Mouse (Mus musculus): ENCODE results near the gene Dohh. TPM values are rescaled to one million over a fixed set of nuclear protein-coding genes. Genes with fewer than 3 reads are reported as not detected.

The Dohh gene
- polyA plus RNA-seq, 1 experiment: 52.9 TPM

DNA sequence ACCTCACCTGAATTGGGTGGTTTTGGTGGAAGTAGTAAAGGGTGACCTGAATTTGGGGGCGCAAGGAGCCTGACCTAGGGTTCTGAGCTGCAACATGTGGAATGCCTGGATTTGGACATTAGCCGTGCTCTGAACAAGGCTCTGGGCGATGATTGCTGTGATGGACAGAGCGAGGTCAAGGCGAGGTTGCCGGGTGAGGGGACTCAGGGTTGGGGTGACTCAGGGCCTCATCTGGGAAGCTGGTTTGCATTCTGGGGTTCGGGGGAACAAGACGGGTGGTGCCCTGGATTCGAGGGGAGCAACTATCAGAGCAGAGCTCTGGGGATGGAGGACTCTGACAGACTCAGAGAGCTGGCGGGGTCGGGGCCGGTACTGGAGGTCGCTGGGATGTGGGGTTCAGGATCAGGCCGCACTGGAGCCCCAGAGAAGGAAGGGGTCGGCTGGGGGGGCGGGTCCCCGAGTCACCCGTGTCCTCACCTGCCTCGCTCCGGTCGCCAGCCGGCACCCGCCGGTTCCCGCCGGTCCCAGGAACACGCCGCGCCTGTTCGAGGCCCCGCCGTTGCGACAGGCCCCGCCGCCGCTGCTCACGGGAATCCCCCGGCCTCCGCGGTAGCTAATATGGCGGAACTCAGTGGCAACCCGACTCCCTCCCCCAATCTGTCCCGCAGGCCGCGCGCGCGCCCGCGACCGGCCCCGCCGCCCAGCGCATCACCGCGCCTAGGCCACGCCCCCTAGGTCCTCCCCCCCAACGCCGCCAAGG, 6.3 kb upstream of the Dohh start, which contains the start of gene Fzr1:
Fzr1 (minus strand) TSS at position 724 of the 760 bp plus-strand sequence.
- H3K4me3 ChIP-seq (ENCODE audit: low read depth, low read length): peak within 1 kb of the TSS; percentile 97
- peak within 1 kb of the TSS; percentile 93 for H3K9ac ChIP-seq (ENCODE audit: low read depth, poor library complexity, severe bottlenecking)
- H3K27me3 ChIP-seq (ENCODE audit: control insufficient read depth, insufficient read depth, low read length, poor library complexity, severe bottlenecking): no peaks in the 10 kb centered on the region
- H3K4me1 ChIP-seq (ENCODE audit: control insufficient read depth, insufficient read depth, low read length): no peaks in the 10 kb centered on the region
- H3K36me3 ChIP-seq (ENCODE audit: control insufficient read depth, insufficient read depth, low read length, poor library complexity, severe bottlenecking): no peaks in the 10 kb centered on the region
- no peaks in the 10 kb centered on the region for H3K9me3 ChIP-seq (replicated peaks; ENCODE audit: control insufficient read depth, insufficient read depth, low read length, poor library complexity, severe bottlenecking)
- TF ChIP-seq CTCF (IDR thresholded peaks at IDR 0.05; ENCODE audit: low read depth, low read length) (no peak), EP300 (IDR thresholded peaks at IDR 0.05; ENCODE audit: insufficient read depth, low read depth, low read length) (no peak), POLR2A (IDR thresholded peaks at IDR 0.05; ENCODE audit: insufficient read depth, low read length) (no peak)
- peak within 1 kb of the TSS; percentile 58 for H3K27ac ChIP-seq (ENCODE audit: insufficient read depth, low read length)

- H3K9ac ChIP-seq (ENCODE audit: low read depth, poor library complexity, severe bottlenecking): peak overlapping the region; percentile 74
- TF ChIP-seq POLR2A (IDR thresholded peaks at IDR 0.05; ENCODE audit: insufficient read depth, low read length) (no peak), EP300 (IDR thresholded peaks at IDR 0.05; ENCODE audit: insufficient read depth, low read depth, low read length) (no peak), CTCF (IDR thresholded peaks at IDR 0.05; ENCODE audit: low read depth, low read length) (no peak)
- no peaks in the 10 kb centered on the region for H3K36me3 ChIP-seq (ENCODE audit: control insufficient read depth, insufficient read depth, low read length, poor library complexity, severe bottlenecking)
- H3K9me3 ChIP-seq (replicated peaks; ENCODE audit: control insufficient read depth, insufficient read depth, low read length, poor library complexity, severe bottlenecking): no peaks in the 10 kb centered on the region
- peak overlapping the region; percentile 58 for H3K27ac ChIP-seq (ENCODE audit: insufficient read depth, low read length)
- H3K4me1 ChIP-seq (ENCODE audit: control insufficient read depth, insufficient read depth, low read length): no peaks in the 10 kb centered on the region
- peak overlapping the region; percentile 97 for H3K4me3 ChIP-seq (ENCODE audit: low read depth, low read length)
- no peaks in the 10 kb centered on the region for H3K27me3 ChIP-seq (ENCODE audit: control insufficient read depth, insufficient read depth, low read length, poor library complexity, severe bottlenecking)
Measured at GRCm38 (mm10) chr10:81378553-81379182, 5.6 kb upstream of the Dohh start.

GRCm38 (mm10) chr10:81379183-81379553, 5.1 kb upstream of the Dohh start:
- H3K27me3 ChIP-seq (ENCODE audit: control insufficient read depth, insufficient read depth, low read length, poor library complexity, severe bottlenecking): no peaks in the 10 kb centered on the region
- peak overlapping the region; percentile 74 for H3K9ac ChIP-seq (ENCODE audit: low read depth, poor library complexity, severe bottlenecking)
- peak overlapping the region; percentile 81 for H3K4me3 ChIP-seq (ENCODE audit: low read depth, low read length)
- H3K4me1 ChIP-seq (ENCODE audit: control insufficient read depth, insufficient read depth, low read length): no peaks in the 10 kb centered on the region
- peak overlapping the region; percentile 58 for H3K27ac ChIP-seq (ENCODE audit: insufficient read depth, low read length)
- H3K9me3 ChIP-seq (replicated peaks; ENCODE audit: control insufficient read depth, insufficient read depth, low read length, poor library complexity, severe bottlenecking): no peaks in the 10 kb centered on the region
- H3K36me3 ChIP-seq (ENCODE audit: control insufficient read depth, insufficient read depth, low read length, poor library complexity, severe bottlenecking): no peaks in the 10 kb centered on the region
- TF ChIP-seq EP300 (IDR thresholded peaks at IDR 0.05; ENCODE audit: insufficient read depth, low read depth, low read length) (no peak), POLR2A (IDR thresholded peaks at IDR 0.05; ENCODE audit: insufficient read depth, low read length) (no peak), CTCF (IDR thresholded peaks at IDR 0.05; ENCODE audit: low read depth, low read length) (no peak)

- no peak overlapping the region for H3K27ac ChIP-seq (ENCODE audit: insufficient read depth, low read length)
- TF ChIP-seq CTCF (IDR thresholded peaks at IDR 0.05; ENCODE audit: low read depth, low read length) (no peak), EP300 (IDR thresholded peaks at IDR 0.05; ENCODE audit: insufficient read depth, low read depth, low read length) (no peak), POLR2A (IDR thresholded peaks at IDR 0.05; ENCODE audit: insufficient read depth, low read length) (no peak)
- H3K4me3 ChIP-seq (ENCODE audit: low read depth, low read length): no peak overlapping the region
Measured at GRCm38 (mm10) chr10:81379809-81380378, 4.3 kb upstream of the Dohh start.

GRCm38 (mm10) chr10:81382039-81382438, 2.2 kb upstream of the Dohh start:
- Histone ChIP-seq H3K9ac (ENCODE audit: low read depth, poor library complexity, severe bottlenecking) (no peak overlapping the region), H3K4me3 (ENCODE audit: low read depth, low read length) (no peak overlapping the region), H3K4me1 (ENCODE audit: control insufficient read depth, insufficient read depth, low read length) (no peaks in the 10 kb centered on the region), H3K36me3 (ENCODE audit: control insufficient read depth, insufficient read depth, low read length, poor library complexity, severe bottlenecking) (peaks cover 7% of the 10 kb centered on the region), H3K27me3 (ENCODE audit: control insufficient read depth, insufficient read depth, low read length, poor library complexity, severe bottlenecking) (no peaks in the 10 kb centered on the region), H3K9me3 (replicated peaks; ENCODE audit: control insufficient read depth, insufficient read depth, low read length, poor library complexity, severe bottlenecking) (no peaks in the 10 kb centered on the region), H3K27ac (ENCODE audit: insufficient read depth, low read length) (no peak overlapping the region)
- no peak for TF ChIP-seq EP300 (IDR thresholded peaks at IDR 0.05; ENCODE audit: insufficient read depth, low read depth, low read length)
- TF ChIP-seq POLR2A (IDR thresholded peaks at IDR 0.05; ENCODE audit: insufficient read depth, low read length): no peak
- TF ChIP-seq CTCF (IDR thresholded peaks at IDR 0.05; ENCODE audit: low read depth, low read length): no peak

More at GRCm38 (mm10) chr10:81379809-81380378, 4.3 kb upstream of the Dohh start:
- Histone ChIP-seq H3K36me3 (ENCODE audit: control insufficient read depth, insufficient read depth, low read length, poor library complexity, severe bottlenecking) (no peaks in the 10 kb centered on the region), H3K9me3 (replicated peaks; ENCODE audit: control insufficient read depth, insufficient read depth, low read length, poor library complexity, severe bottlenecking) (no peaks in the 10 kb centered on the region), H3K9ac (ENCODE audit: low read depth, poor library complexity, severe bottlenecking) (no peak overlapping the region), H3K27me3 (ENCODE audit: control insufficient read depth, insufficient read depth, low read length, poor library complexity, severe bottlenecking) (no peaks in the 10 kb centered on the region), H3K4me1 (ENCODE audit: control insufficient read depth, insufficient read depth, low read length) (no peaks in the 10 kb centered on the region)
